Mouse (Mus musculus) stomach, embryonic 15.5 days (tissue): ENCODE measurements around the gene Klrc3. TPM values are rescaled to one million over a fixed set of nuclear protein-coding genes. Genes with fewer than 3 reads are reported as not detected.
"Not testable (repeated sequence)": the region's sequence is repeated elsewhere in the genome, so short reads cannot be mapped to it uniquely, and the experiment has no call there.

Experiments used
- ATAC-seq: fragments of 200-750 bp; cut with Nextera tagmentation; 2 replicates; pipeline ENCODE4 v1.8.0; 2017; ENCODE audit warnings: low read depth, moderate number of reproducible peaks, moderate TSS enrichment; ENCODE audit not compliant: insufficient read depth, low FRiP score
- H3K27ac ChIP-seq: fragments of 300-500 bp; sonication (generic); 2 replicates; pipeline ENCODE4 v1.5.1; 2015; ENCODE audit warnings: mild to moderate bottlenecking, inconsistent platforms
- H3K27me3 ChIP-seq: fragments of 300-500 bp; sonication (generic); replicated peaks from 2 replicates; pipeline ENCODE4 v1.6.1; 2015; ENCODE audit warnings: inconsistent platforms
- H3K36me3 ChIP-seq: fragments of 300-500 bp; sonication (generic); 2 replicates; pipeline ENCODE4 v1.6.1; 2015; ENCODE audit warnings: inconsistent platforms
- H3K4me1 ChIP-seq: fragments of 300-500 bp; sonication (generic); 2 replicates; pipeline ENCODE4 v1.6.1; 2015; ENCODE audit warnings: inconsistent platforms
- H3K4me2 ChIP-seq: fragments of 300-500 bp; sonication (generic); 2 replicates; pipeline ENCODE4 v1.6.1; 2015; ENCODE audit warnings: mild to moderate bottlenecking, inconsistent platforms
- H3K4me3 ChIP-seq: fragments of 300-500 bp; sonication (generic); replicated peaks from 2 replicates; pipeline ENCODE4 v1.5.1; 2015; ENCODE audit warnings: inconsistent platforms
- H3K9ac ChIP-seq: fragments of 300-500 bp; sonication (generic); 2 replicates; pipeline ENCODE4 v1.6.1; 2015; ENCODE audit warnings: inconsistent platforms
- H3K9me3 ChIP-seq: fragments of 300-500 bp; sonication (generic); 2 replicates; pipeline ENCODE4 v1.6.1; 2016; ENCODE audit warnings: inconsistent platforms
- WGBS: fragments of 180-500 bp; shearing (Covaris S2); methylation state at CpG from one replicate; pipeline ENCODE4 v1.1.7; 2015; 5-methylcytosine and 5-hydroxymethylcytosine counted together
- polyA plus RNA-seq: library from polyadenylated mRNA; unstranded; fragments of >200 nt; fragmentation: Nextera tagmentation; extraction: Ambion mirVana; gene quantifications from 2 replicates; pipeline ENCODE4 v1.2.1, GENCODE M21; 2015

Gene Klrc3
- not detected in 2 replicates for polyA plus RNA-seq

- not testable (repeated sequence) for H3K4me2 ChIP-seq, ATAC-seq, H3K9ac ChIP-seq, H3K27ac ChIP-seq, H3K4me3 ChIP-seq, H3K9me3 ChIP-seq, H3K27me3 ChIP-seq, H3K36me3 ChIP-seq, H3K4me1 ChIP-seq
- WGBS: 79% methylated on average over 3 of the region's 3 CpGs
Measured at GRCm38 (mm10) chr6:129643237-129643636, at the start of gene Klrc3. TSS of gene Klrc3 (minus strand) at chr6:129643337.

DNA sequence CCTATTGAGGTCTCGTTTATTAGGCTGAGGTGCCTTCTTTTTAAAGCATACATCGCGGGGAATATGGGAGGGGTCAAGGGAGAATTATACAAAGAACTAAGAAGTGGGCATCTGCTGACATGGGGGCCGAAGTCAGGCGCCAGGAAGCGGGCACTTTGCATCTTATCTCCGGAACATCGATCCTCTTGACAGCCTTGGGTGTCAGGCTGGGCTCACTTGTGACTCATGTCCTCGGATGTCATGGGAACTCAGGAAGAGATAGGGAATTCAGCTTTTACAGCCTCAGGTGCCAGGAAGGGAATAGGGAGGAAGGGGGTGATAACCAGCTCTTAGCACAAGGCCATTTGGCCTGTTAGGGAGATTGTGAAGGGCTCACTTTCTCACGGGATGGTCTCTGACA, 48.3 kb upstream of the Klrc3 start:
- H3K27ac ChIP-seq, H3K27me3 ChIP-seq, H3K4me1 ChIP-seq, H3K36me3 ChIP-seq, H3K9me3 ChIP-seq, ATAC-seq, H3K4me3 ChIP-seq, H3K9ac ChIP-seq, H3K4me2 ChIP-seq: not testable (repeated sequence)
- 64% methylated on average over 10 of the region's 10 CpGs for WGBS

DNA sequence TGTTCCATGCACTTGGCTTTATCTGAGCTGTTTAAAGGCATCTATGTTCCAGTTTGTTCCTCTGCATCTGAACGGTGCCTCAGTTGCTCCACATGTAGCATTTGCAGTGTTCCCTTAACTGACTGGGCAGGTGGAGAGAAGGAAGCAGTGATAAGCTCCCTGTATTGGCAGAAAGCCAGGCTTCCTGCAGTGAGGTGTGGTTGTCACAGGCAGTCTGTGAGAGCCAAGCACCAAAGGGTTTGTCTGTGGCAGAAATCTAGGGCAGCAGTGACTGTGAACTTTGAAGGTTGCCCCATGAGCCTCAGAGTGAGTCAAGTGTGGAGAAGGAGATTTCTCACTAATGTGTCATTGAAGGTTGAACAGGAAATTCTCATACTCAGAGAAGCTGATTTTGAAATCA, 37.2 kb upstream of the Klrc3 start:
- H3K27me3 ChIP-seq: no peaks in the 10 kb centered on the region
- H3K9me3 ChIP-seq: no peaks in the 10 kb centered on the region
- H3K4me3 ChIP-seq: no peak overlapping the region
- H3K4me1 ChIP-seq: no peaks in the 10 kb centered on the region
- peak; percentile 76 for ATAC-seq
- H3K36me3 ChIP-seq: no peaks in the 10 kb centered on the region
- H3K27ac ChIP-seq: no peak overlapping the region
- WGBS: 60% methylated on average over 1 of the region's 1 CpGs
- H3K4me2 ChIP-seq: no peak overlapping the region
- H3K9ac ChIP-seq: no peak overlapping the region

- 79% methylated on average over 3 of the region's 3 CpGs for WGBS
- no peaks in the 10 kb centered on the region for H3K27me3 ChIP-seq
- H3K9me3 ChIP-seq: no peaks in the 10 kb centered on the region
- H3K36me3 ChIP-seq: no peaks in the 10 kb centered on the region
- H3K9ac ChIP-seq: no peak within 1 kb of the TSS
- no peak within 1 kb of the TSS for H3K4me3 ChIP-seq
- H3K4me2 ChIP-seq: no peak within 1 kb of the TSS
- ATAC-seq: no peak
- H3K4me1 ChIP-seq: no peaks in the 10 kb centered on the region
- H3K27ac ChIP-seq: no peak within 1 kb of the TSS
Measured at GRCm38 (mm10) chr6:129678873-129679272, 35.7 kb upstream of the Klrc3 start, which contains the start of gene Klrc1. TSS of gene Klrc1 (minus strand) at chr6:129678973.

- 60% methylated on average over 1 of the region's 3 CpGs for WGBS
- H3K4me1 ChIP-seq, H3K27ac ChIP-seq, H3K4me2 ChIP-seq, H3K36me3 ChIP-seq, H3K9me3 ChIP-seq, ATAC-seq, H3K4me3 ChIP-seq, H3K9ac ChIP-seq, H3K27me3 ChIP-seq: not testable (repeated sequence)
Measured at GRCm38 (mm10) chr6:129661301-129661700, 18.2 kb upstream of the Klrc3 start.

DNA sequence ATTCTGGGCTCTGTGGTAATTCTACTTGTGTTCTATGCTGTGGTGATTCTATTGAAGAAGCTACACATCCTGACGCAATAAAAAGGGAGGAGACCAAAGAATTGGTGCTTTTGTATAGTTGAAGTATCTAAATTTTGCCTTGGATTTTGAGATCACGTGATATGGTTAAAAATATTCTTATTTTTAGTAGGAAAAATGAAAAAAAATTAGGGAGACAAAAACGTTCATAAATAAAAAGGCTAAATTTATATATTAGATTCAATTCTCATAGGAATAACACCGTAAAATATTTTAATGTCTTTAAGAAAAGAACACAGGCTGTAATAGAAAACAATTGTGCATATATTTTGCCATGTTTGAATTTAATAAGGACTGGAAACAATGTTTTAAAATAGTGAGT, 17.5 kb upstream of the Klrc3 start, which contains the start of gene Klrc2:
TSS of gene Klrc2 (minus strand) at position 101 of the 400 bp plus-strand sequence.
- not testable (repeated sequence) for H3K4me2 ChIP-seq

GRCm38 (mm10) chr6:129644054-129644453, 917 bp upstream of the Klrc3 start:
- H3K27me3 ChIP-seq, H3K4me3 ChIP-seq, ATAC-seq, H3K27ac ChIP-seq, H3K4me2 ChIP-seq, H3K9ac ChIP-seq, H3K36me3 ChIP-seq, H3K9me3 ChIP-seq, H3K4me1 ChIP-seq: not testable (repeated sequence)
- 50% methylated on average over 1 of the region's 3 CpGs for WGBS

More for the DNA sequence above, 17.5 kb upstream of the Klrc3 start, which contains the start of gene Klrc2:
- ATAC-seq, H3K27me3 ChIP-seq, H3K27ac ChIP-seq, H3K9me3 ChIP-seq, H3K4me1 ChIP-seq, H3K4me3 ChIP-seq, H3K9ac ChIP-seq, H3K36me3 ChIP-seq: not testable (repeated sequence)
- WGBS: 72% methylated on average over 4 of the region's 4 CpGs

DNA sequence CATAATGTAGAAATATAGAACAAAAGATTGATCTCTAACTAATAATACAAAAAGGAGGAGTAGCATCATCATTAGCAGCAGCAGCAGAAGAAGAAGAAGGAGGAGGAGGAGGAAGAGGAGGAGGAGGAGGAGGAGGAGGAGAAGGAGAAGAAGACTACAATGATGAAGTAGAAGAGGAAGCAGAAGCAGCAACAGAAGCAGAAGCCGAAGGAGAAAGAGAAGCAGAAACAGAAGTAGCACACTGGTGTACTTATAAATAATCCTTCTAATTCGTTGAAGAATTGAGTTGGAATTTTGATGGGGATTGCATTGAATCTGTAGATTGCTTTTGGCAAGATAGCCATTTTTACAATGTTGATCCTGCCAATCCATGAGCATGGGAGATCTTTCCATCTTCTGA, 12.1 kb downstream of the Klrc3 start:
- H3K36me3 ChIP-seq, H3K9ac ChIP-seq, ATAC-seq, H3K4me1 ChIP-seq, H3K9me3 ChIP-seq, H3K27me3 ChIP-seq, H3K4me2 ChIP-seq, H3K4me3 ChIP-seq, H3K27ac ChIP-seq: not testable (repeated sequence)
- 65% methylated on average over 2 of the region's 2 CpGs for WGBS

DNA sequence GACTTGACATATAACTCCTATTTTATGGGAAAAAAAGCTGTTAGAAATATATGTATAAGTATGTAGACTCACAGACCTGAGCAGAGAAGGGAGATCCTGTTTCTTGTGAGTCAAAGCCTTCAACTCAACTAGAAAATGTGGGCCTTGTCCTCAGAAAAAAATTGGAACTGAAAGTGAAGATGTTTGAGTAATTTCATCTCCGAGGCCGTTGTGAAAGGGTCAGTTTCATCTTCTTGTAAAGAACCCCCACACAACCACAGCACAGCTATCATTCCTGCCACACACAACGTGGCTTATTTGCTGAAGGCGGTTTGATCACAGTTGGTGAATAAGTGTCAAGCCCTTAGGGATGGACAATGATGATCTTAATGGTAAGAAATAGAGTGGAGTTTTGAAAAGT, 19.4 kb downstream of the Klrc3 start, which contains the start of gene Klrk1:
TSS of gene Klrk1 (minus strand) at position 130 of the 400 bp plus-strand sequence.
- Histone ChIP-seq H3K27me3 (no peaks in the 10 kb centered on the region), H3K9ac (no peak within 1 kb of the TSS), H3K9me3 (no peaks in the 10 kb centered on the region), H3K4me3 (no peak within 1 kb of the TSS), H3K4me2 (no peak within 1 kb of the TSS), H3K27ac (no peak within 1 kb of the TSS), H3K4me1 (no peaks in the 10 kb centered on the region), H3K36me3 (no peaks in the 10 kb centered on the region)
- WGBS: 78% methylated on average over 4 of the region's 4 CpGs
- ATAC-seq: no peak

DNA sequence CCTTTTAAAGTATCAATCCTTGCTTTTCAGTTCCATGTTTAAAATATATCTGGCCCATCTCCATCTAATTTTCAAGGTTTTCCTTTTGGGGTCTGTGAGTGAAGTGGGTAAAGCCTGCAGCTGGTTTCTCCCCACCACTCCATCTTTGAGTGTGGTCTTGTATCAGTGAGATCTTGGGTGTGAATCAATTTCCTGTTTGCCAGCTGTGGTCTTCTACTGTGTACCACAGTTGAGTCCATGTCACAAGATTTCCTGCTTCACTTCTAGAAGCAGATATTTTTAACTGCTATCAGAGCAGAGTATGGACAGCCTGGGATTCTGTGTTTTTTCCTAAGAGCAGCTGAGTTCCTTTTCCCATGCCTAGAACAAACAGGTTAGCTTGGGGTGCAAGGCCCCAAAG, 34.8 kb downstream of the Klrc3 start:
- Histone ChIP-seq H3K4me2 (no peak overlapping the region), H3K9me3 (no peaks in the 10 kb centered on the region), H3K4me3 (no peak overlapping the region), H3K4me1 (no peaks in the 10 kb centered on the region), H3K9ac (no peak overlapping the region), H3K27me3 (no peaks in the 10 kb centered on the region), H3K36me3 (no peaks in the 10 kb centered on the region), H3K27ac (no peak overlapping the region)
- no peak for ATAC-seq

GRCm38 (mm10) chr6:129591508-129591907, 51.6 kb downstream of the Klrc3 start, which contains the start of gene Klrd1:
TSS of gene Klrd1 (plus strand) at chr6:129591782.
- no peak for ATAC-seq
- H3K4me3 ChIP-seq: no peak within 1 kb of the TSS
- H3K4me1 ChIP-seq: no peaks in the 10 kb centered on the region
- H3K9ac ChIP-seq: no peak within 1 kb of the TSS
- WGBS: 69% methylated on average over 3 of the region's 3 CpGs
- no peaks in the 10 kb centered on the region for H3K9me3 ChIP-seq
- H3K27ac ChIP-seq: no peak within 1 kb of the TSS
- no peak within 1 kb of the TSS for H3K4me2 ChIP-seq
- no peaks in the 10 kb centered on the region for H3K36me3 ChIP-seq
- H3K27me3 ChIP-seq: no peaks in the 10 kb centered on the region
